Mouse (Mus musculus) myocyte (in vitro differentiated cells): ENCODE results near the gene Oxld1.

Experiments
- MYOD1 ChIP-seq, 3 experiments: IDR thresholded peaks; one replicate each; pipeline ENCODE4 v1.6.1; 2011; ENCODE audit warnings: control low read depth in 2 of 3, low read depth in 2 of 3, mild to moderate bottlenecking in 2 of 3, moderate library complexity in 1 of 3; ENCODE audit not compliant: insufficient read length in 2 of 3, control insufficient read depth in 1 of 3
- MYOG ChIP-seq, 3 experiments: IDR thresholded peaks; one replicate each; pipeline ENCODE4 v1.6.1; 2011; ENCODE audit warnings: control low read depth in 2 of 3, low read depth in 2 of 3, mild to moderate bottlenecking in 2 of 3; ENCODE audit not compliant: insufficient read length in 2 of 3, control insufficient read depth in 1 of 3, insufficient read depth in 1 of 3
- POLR2A ChIP-seq: IDR thresholded peaks from one replicate; pipeline ENCODE4 v1.6.1; 2011; ENCODE audit warnings: low read depth, mild to moderate bottlenecking, control low read depth, moderate library complexity; ENCODE audit not compliant: insufficient read length

- TF ChIP-seq MYOG (IDR thresholded peaks at IDR 0.05; ENCODE audit: control insufficient read depth in 1 of 3, insufficient read depth in 1 of 3, insufficient read length in 2 of 3, low read depth in 2 of 3): no peak
- TF ChIP-seq POLR2A: peak; percentile 87
- TF ChIP-seq MYOD1 (IDR thresholded peaks at IDR 0.05; ENCODE audit: control insufficient read depth in 1 of 3, insufficient read length in 2 of 3, low read depth in 2 of 3): no peak
These were observed at the start of gene Oxld1, which contains the start of gene Ccdc137 for GRCm38 (mm10) chr11:120457772-120458751.
